ENCODE assay signal across 9 mouse cellular contexts in genomic region chr3:104523333-104523871, GRCm38 (mm10). TPM values are rescaled to one million over a fixed set of nuclear protein-coding genes. Genes with fewer than 3 reads are reported as not detected.
A peak's percentile ranks its signal among the peaks of the same experiment; 100 is the strongest.
DNase-seq lines count a peak whose midpoint lies in the region; ATAC-seq lines count a peak whose summit lies in the region.
"Had no signal": no experiment of that assay in that cellular context is flagged by ENCODE, and none has a peak within 500 bp of the region (broad histone marks: within the 10 kb centered on the region; RNA-seq: fewer than 3 reads in every experiment).

No protein-coding gene starts in this region.

- no peaks in the 10 kb centered on the region for H3K36me3 ChIP-seq in kidney, embryonic 14.5 days (ENCODE audit: control insufficient read depth, insufficient read depth, low read length)
- no peaks in the 10 kb centered on the region for H3K36me3 ChIP-seq in midbrain, embryonic 13.5 days
- no peaks in the 10 kb centered on the region for H3K36me3 ChIP-seq in hindbrain, embryonic 10.5 days
- H3K36me3 ChIP-seq: heart, embryonic 13.5 days had no signal

- peak; percentile 50 for DNase-seq in adrenal gland, adult 2 months
- no peak for DNase-seq in adrenal gland, adult 18-20 months (ENCODE audit: low spot score in 2 of 2)
- peak; percentile 82 for DNase-seq in Muller cell, postnatal 12 days (ENCODE audit: inconsistent ontology term)
- peak; percentile 28 for DNase-seq in lung, postnatal 25 days (ENCODE audit: low spot score)
- DNase-seq in layer of hippocampus, adult 9-11 months: no peak
- DNase-seq in hindbrain, embryonic 10.5 days (ENCODE audit: low spot score): no peak

- H3K9me3 ChIP-seq in kidney, embryonic 14.5 days (ENCODE audit: control insufficient read depth, low read length): no peaks in the 10 kb centered on the region
- H3K9me3 ChIP-seq in midbrain, embryonic 13.5 days: no peaks in the 10 kb centered on the region
- no peaks in the 10 kb centered on the region for H3K9me3 ChIP-seq in hindbrain, embryonic 10.5 days
- H3K9me3 ChIP-seq: heart, embryonic 13.5 days had no signal

- ATAC-seq in kidney, embryonic 14.5 days (ENCODE audit: low FRiP score, low TSS enrichment): peak; percentile 70; the same call in 1 of the 2 replicates
- no peak for ATAC-seq in midbrain, embryonic 13.5 days

- H3K4me1 ChIP-seq in kidney, embryonic 14.5 days (ENCODE audit: control insufficient read depth, insufficient read depth, low read length): no peaks in the 10 kb centered on the region
- H3K4me1 ChIP-seq in midbrain, embryonic 13.5 days (replicated peaks): no peaks in the 10 kb centered on the region
- H3K4me1 ChIP-seq in hindbrain, embryonic 10.5 days (replicated peaks): 0 out of 2 replicates have a peak, but pooled peaks cover 6% of the 10 kb centered on the region

- H3K27ac ChIP-seq in kidney, embryonic 14.5 days (ENCODE audit: low read depth, low read length): no peak overlapping the region; the same call in 1 of the 2 replicates
- no peak overlapping the region for H3K27ac ChIP-seq in midbrain, embryonic 13.5 days
- no peak overlapping the region for H3K27ac ChIP-seq in hindbrain, embryonic 10.5 days
- H3K27ac ChIP-seq: heart, embryonic 13.5 days had no signal

- no peak overlapping the region for H3K4me2 ChIP-seq in kidney, embryonic 14.5 days (replicated peaks; ENCODE audit: low read depth, low read length)
- no peak overlapping the region for H3K4me2 ChIP-seq in midbrain, embryonic 13.5 days (replicated peaks)
- H3K4me2 ChIP-seq: heart, embryonic 13.5 days had no signal

- no peaks in the 10 kb centered on the region for H3K27me3 ChIP-seq in kidney, embryonic 14.5 days (ENCODE audit: control insufficient read depth, insufficient read depth, low read length)
- H3K27me3 ChIP-seq in midbrain, embryonic 13.5 days: no peaks in the 10 kb centered on the region
- H3K27me3 ChIP-seq in hindbrain, embryonic 10.5 days (ENCODE audit: insufficient read depth, poor library complexity, severe bottlenecking): no peaks in the 10 kb centered on the region
- H3K27me3 ChIP-seq: heart, embryonic 13.5 days had no signal

- WGBS in kidney, embryonic 14.5 days: 42% methylated on average over 4 of the region's 4 CpGs
- 80% methylated on average over 4 of the region's 4 CpGs for WGBS in midbrain, embryonic 13.5 days
- 73% methylated on average over 4 of the region's 4 CpGs for WGBS in hindbrain, embryonic 10.5 days

- H3K9ac ChIP-seq in kidney, embryonic 14.5 days (ENCODE audit: low read depth, low read length): no peak overlapping the region
- H3K9ac ChIP-seq in midbrain, embryonic 13.5 days (replicated peaks): no peak overlapping the region
- H3K9ac ChIP-seq: heart, embryonic 13.5 days had no signal

- no peak overlapping the region for H3K4me3 ChIP-seq in kidney, embryonic 14.5 days (ENCODE audit: low read length)
- H3K4me3 ChIP-seq in midbrain, embryonic 13.5 days (replicated peaks): no peak overlapping the region
- no peak overlapping the region for H3K4me3 ChIP-seq in hindbrain, embryonic 10.5 days
- H3K4me3 ChIP-seq: heart, embryonic 13.5 days had no signal

RNA-seq across cellular contexts. Expression of gene Lrig2, which starts 11.7 kb away (rescaled TPM):
- total RNA-seq in adrenal gland, adult 2 months (2021): 10 to 100 TPM; 10.1 to 17.0 TPM
- polyA plus RNA-seq in adrenal gland, adult 2 months (2012; rRNA removed): 6.0 and 6.2 TPM in 2 replicates
- 10 to 100 TPM; 11.7 to 14.5 TPM for total RNA-seq in adrenal gland, adult 18-20 months (2021)
- polyA plus RNA-seq in kidney, embryonic 14.5 days (2014; fragmentation: Nextera tagmentation; extraction: Ambion mirVana): 9.8 and 25.6 TPM in 2 replicates
- polyA plus RNA-seq in midbrain, embryonic 13.5 days (2015; fragmentation: Nextera tagmentation; extraction: Ambion mirVana): 30.9 and 33.0 TPM in 2 replicates
- 16.7 and 20.4 TPM in 2 replicates for polyA plus RNA-seq in hindbrain, embryonic 10.5 days (2016; fragmentation: Nextera tagmentation; extraction: Ambion mirVana)

Comparison
In these comparisons a context has a peak if more than half of its experiments do, and no peak if none do; other contexts are left out.
1. DNase-seq: peak in adrenal gland, adult 2 months (single experiment), Muller cell, postnatal 12 days (single experiment) and lung, postnatal 25 days (single experiment); none in adrenal gland, adult 18-20 months (0 of 2), layer of hippocampus, adult 9-11 months (single experiment) and hindbrain, embryonic 10.5 days (single experiment).